Mouse (Mus musculus): ENCODE results near the gene Pbld2. TPM values are rescaled to one million over a fixed set of nuclear protein-coding genes. Genes with fewer than 3 reads are reported as not detected.

Gene Pbld2
- polyA plus RNA-seq, 1 experiment from 2014 or later, result 0.55 TPM

DNA sequence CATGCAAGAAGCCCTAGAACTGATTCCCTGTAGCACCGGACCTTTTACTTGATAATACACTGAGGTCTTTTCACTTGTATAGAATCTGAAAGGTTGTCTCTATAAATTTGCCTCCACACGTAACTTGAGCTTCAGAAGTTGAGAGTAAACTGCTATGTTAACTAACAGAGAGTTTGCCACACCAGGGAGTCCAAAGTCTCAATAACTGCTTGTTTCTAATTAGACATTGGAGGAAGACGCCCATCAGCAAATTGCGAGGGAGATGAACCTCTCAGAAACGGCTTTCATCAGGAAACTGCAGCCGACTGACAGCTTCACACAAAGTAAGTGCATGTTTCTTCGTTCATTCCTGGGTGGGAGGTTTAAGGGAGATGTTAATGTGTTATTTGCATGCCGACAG, 41.4 kb downstream of the Pbld2 start:
- Histone ChIP-seq H3K9me3 (no peaks in the 10 kb centered on the region), H3K9ac (no peak overlapping the region), H3K4me2 (no peak overlapping the region), H3K27me3 (replicated peaks) (peaks cover 4% of the 10 kb centered on the region; the same call in 1 of the 2 replicates), H3K4me3 (no peak overlapping the region), H3K36me3 (no peaks in the 10 kb centered on the region), H3K27ac (replicated peaks) (no peak overlapping the region), H3K4me1 (peaks cover 2% of the 10 kb centered on the region; the same call in 1 of the 2 replicates)
- no peak for ATAC-seq (ENCODE audit: extremely low read depth, insufficient number of reproducible peaks, low FRiP score, low TSS enrichment)
- 55% methylated on average over 8 of the region's 8 CpGs for WGBS

GRCm38 (mm10) chr10:63065988-63066387, 41.9 kb downstream of the Pbld2 start:
- Histone ChIP-seq H3K9ac (no peak overlapping the region), H3K36me3 (no peaks in the 10 kb centered on the region), H3K4me3 (no peak overlapping the region), H3K9me3 (no peaks in the 10 kb centered on the region), H3K4me2 (no peak overlapping the region), H3K4me1 (no peaks in the 10 kb centered on the region), H3K27me3 (replicated peaks) (peaks cover 4% of the 10 kb centered on the region; the same call in 1 of the 2 replicates), H3K27ac (replicated peaks) (no peak overlapping the region)
- WGBS, result 12% methylated on average over 5 of the region's 5 CpGs
- ATAC-seq (ENCODE audit: extremely low read depth, insufficient number of reproducible peaks, low FRiP score, low TSS enrichment), result no peak

DNA sequence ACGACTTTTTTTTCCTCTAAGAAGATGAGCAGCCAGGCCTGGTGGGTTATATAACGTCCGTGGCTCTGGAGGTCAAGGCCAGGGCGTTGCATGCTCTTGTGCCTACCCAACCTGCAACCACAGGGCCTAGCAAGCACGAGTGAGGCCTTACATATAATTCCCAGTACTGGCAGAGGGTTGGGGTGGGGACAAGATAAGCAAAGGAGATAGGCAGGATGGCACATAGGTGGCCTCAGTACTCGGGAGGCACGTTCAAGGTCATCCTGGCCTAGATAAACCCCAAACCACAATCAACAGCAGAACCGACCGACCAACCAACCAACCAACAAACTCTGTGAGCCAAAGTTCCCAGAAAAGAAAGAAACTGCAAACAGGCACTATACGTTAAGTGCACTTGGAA, 62.2 kb downstream of the Pbld2 start:
- peaks cover 20% of the 10 kb centered on the region for H3K27me3 ChIP-seq (replicated peaks)
- no peak overlapping the region for H3K4me3 ChIP-seq
- 63% methylated on average over 10 of the region's 10 CpGs for WGBS
- H3K4me1 ChIP-seq, result peaks cover 18% of the 10 kb centered on the region
- no peak for ATAC-seq (ENCODE audit: extremely low read depth, insufficient number of reproducible peaks, low FRiP score, low TSS enrichment)
- H3K9ac ChIP-seq, result no peak overlapping the region
- no peak overlapping the region for H3K27ac ChIP-seq (replicated peaks)
- no peaks in the 10 kb centered on the region for H3K36me3 ChIP-seq
- H3K9me3 ChIP-seq, result no peaks in the 10 kb centered on the region
- H3K4me2 ChIP-seq, result no peak overlapping the region

DNA sequence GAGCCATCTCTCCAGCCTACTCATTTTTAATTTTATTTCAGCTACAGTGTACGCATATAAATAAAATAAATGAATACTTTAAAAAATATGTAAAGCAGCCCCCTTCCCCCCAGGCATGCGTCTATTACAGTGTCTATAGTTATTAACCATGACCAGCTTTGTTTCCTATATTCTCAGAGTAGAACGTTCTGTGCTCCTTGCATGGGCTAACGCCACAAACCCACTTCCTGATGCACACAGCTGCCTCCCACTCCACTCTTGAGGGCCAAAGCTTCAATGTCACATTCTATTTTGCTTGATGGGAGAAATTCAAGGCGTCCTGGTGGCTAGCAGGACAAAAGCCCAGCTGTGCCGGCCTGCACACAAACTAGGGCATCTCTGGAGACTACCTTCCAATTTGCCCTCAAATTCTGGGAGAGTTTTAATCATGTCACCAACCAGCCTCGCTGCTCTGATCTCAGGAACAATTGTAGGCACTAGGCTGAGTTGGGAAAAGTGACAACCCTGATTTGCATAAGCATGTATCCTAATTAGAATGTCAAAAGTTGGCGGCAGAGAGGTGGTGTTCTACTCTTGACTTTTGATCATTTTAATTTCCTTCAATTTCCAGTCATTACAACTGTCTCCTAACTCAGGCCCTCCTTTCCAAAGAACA, 65.1 kb downstream of the Pbld2 start:
- peaks cover 26% of the 10 kb centered on the region for H3K27me3 ChIP-seq (replicated peaks)
- no peaks in the 10 kb centered on the region for H3K9me3 ChIP-seq
- peak overlapping the region; percentile 72 for H3K9ac ChIP-seq
- peak overlapping the region; percentile 48 for H3K4me3 ChIP-seq
- H3K36me3 ChIP-seq, result no peaks in the 10 kb centered on the region
- peak overlapping the region; percentile 73 for H3K4me2 ChIP-seq
- 38% methylated on average over 8 of the region's 8 CpGs for WGBS
- H3K4me1 ChIP-seq, result peaks cover 18% of the 10 kb centered on the region
- H3K27ac ChIP-seq (replicated peaks), result no peak overlapping the region
- ATAC-seq (ENCODE audit: extremely low read depth, insufficient number of reproducible peaks, low FRiP score, low TSS enrichment), result no peak

DNA sequence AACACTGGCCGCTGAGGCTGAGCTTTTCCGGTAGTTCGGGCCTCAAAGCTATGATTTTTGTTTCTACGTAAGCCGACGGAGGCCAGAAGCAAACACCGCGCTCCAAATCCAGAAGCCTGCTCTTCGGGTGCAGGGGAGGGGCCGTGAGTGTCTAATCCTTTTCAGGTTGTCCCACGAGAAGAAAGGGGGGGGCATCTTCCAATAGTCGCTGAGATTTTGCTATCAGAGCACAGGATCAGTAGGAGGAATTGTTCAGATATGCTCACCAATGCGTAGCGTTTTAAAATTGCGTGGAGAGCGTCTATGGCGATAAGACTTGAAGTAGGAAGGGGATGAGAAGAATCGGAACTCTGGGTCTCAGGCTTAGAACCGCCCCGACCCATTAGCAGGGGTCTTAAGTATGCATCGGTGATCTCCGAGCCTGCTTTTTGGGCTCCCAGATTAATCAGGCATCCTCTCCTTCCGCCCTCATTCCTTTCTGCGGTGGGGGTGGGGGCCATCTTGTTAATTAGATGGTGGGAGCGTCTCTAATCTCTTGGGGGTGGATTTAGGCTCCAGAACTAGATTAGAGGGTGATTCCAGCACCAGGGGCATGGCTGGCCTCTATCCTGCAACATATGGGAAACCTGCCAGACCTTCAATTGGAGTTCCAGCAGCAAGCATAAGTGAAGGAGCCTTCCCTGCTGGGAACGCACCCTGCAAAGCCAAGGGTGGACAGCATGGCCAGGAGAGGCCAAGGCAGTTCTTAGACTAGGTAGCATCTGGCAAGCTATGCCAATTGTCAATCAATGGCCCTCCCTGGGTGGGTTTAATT, 65.8 kb downstream of the Pbld2 start:
- Histone ChIP-seq H3K36me3 (no peaks in the 10 kb centered on the region), H3K9me3 (no peaks in the 10 kb centered on the region), H3K27me3 (replicated peaks) (peaks cover 26% of the 10 kb centered on the region), H3K4me3 (peak overlapping the region; percentile 48), H3K4me1 (peaks cover 13% of the 10 kb centered on the region), H3K9ac (peak overlapping the region; percentile 72), H3K27ac (replicated peaks) (no peak overlapping the region), H3K4me2 (peak overlapping the region; percentile 73)
- no peak for ATAC-seq (ENCODE audit: extremely low read depth, insufficient number of reproducible peaks, low FRiP score, low TSS enrichment)
- WGBS, result 6% methylated on average over 26 of the region's 26 CpGs

GRCm38 (mm10) chr10:63091915-63092314, 67.8 kb downstream of the Pbld2 start:
- Histone ChIP-seq H3K4me3 (no peak overlapping the region), H3K36me3 (no peaks in the 10 kb centered on the region), H3K9ac (no peak overlapping the region), H3K27ac (replicated peaks) (no peak overlapping the region), H3K4me2 (no peak overlapping the region), H3K4me1 (peaks cover 13% of the 10 kb centered on the region), H3K27me3 (replicated peaks) (peaks cover 28% of the 10 kb centered on the region), H3K9me3 (no peaks in the 10 kb centered on the region)
- 77% methylated on average over 7 of the region's 7 CpGs for WGBS
- no peak for ATAC-seq (ENCODE audit: extremely low read depth, insufficient number of reproducible peaks, low FRiP score, low TSS enrichment)

GRCm38 (mm10) chr10:63092616-63093550, 68.8 kb downstream of the Pbld2 start:
- ATAC-seq (ENCODE audit: extremely low read depth, insufficient number of reproducible peaks, low FRiP score, low TSS enrichment), result no peak
- WGBS, result 65% methylated on average over 10 of the region's 10 CpGs
- peaks cover 36% of the 10 kb centered on the region for H3K27me3 ChIP-seq (replicated peaks)
- H3K9ac ChIP-seq, result no peak overlapping the region
- peaks cover 13% of the 10 kb centered on the region for H3K4me1 ChIP-seq
- no peak overlapping the region for H3K4me3 ChIP-seq
- H3K36me3 ChIP-seq, result no peaks in the 10 kb centered on the region
- no peak overlapping the region for H3K4me2 ChIP-seq
- no peak overlapping the region for H3K27ac ChIP-seq (replicated peaks)
- H3K9me3 ChIP-seq, result no peaks in the 10 kb centered on the region

GRCm38 (mm10) chr10:63096757-63097156, 72.6 kb downstream of the Pbld2 start:
- Histone ChIP-seq H3K4me3 (no peak overlapping the region), H3K4me1 (peaks cover 11% of the 10 kb centered on the region), H3K9me3 (no peaks in the 10 kb centered on the region), H3K9ac (no peak overlapping the region), H3K4me2 (no peak overlapping the region), H3K36me3 (no peaks in the 10 kb centered on the region), H3K27ac (replicated peaks) (no peak overlapping the region), H3K27me3 (replicated peaks) (peaks cover 54% of the 10 kb centered on the region)
- no peak for ATAC-seq (ENCODE audit: extremely low read depth, insufficient number of reproducible peaks, low FRiP score, low TSS enrichment)
- WGBS, result 66% methylated on average over 2 of the region's 2 CpGs

DNA sequence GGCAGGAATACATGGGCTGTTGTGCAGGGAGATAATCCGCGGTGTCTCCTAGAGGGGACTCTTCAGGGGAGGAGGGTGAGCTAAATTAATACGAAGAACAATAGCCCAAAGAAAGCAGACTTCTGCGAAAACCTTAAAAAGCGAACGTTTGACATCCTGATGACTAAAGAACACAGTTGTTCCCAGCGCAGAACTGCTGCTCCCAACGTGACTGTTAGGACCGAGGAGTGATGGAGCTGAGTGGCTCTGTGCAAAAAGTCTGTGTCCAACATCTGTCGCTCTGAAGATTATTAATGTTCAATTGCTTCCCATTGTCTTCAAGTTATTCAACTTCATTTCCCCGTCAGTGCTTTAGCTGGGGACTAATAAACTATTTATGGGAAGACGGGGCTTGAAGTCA, 74.1 kb downstream of the Pbld2 start:
- Histone ChIP-seq H3K9me3 (no peaks in the 10 kb centered on the region), H3K27ac (replicated peaks) (no peak overlapping the region), H3K27me3 (replicated peaks) (peaks cover 53% of the 10 kb centered on the region), H3K4me3 (no peak overlapping the region), H3K36me3 (no peaks in the 10 kb centered on the region), H3K4me1 (peaks cover 11% of the 10 kb centered on the region), H3K9ac (no peak overlapping the region), H3K4me2 (no peak overlapping the region)
- 71% methylated on average over 12 of the region's 12 CpGs for WGBS
- no peak for ATAC-seq (ENCODE audit: extremely low read depth, insufficient number of reproducible peaks, low FRiP score, low TSS enrichment)

DNA sequence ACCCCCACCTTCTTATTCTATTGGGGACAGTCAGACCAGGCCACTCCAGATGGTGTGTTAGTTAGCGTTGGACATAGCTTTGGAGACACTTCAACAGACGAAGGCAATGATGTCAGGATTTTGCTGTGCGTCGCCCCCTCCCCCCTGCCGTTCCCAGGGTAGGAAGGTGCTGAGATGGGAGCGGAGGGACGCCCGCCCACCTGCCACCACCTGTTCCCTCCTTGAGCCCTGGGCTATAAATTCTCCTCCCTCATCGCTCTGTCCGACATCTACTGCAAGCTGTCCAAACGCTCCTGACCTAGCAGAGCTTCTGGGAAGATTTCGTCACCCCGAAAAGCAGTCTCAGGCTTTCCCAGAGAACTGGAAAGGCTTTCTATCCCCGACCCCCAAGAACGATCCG, 75.4 kb downstream of the Pbld2 start, which contains the start of gene Atoh7:
Atoh7 (plus strand) TSS at position 131 of the 400 bp plus-strand sequence.
- peaks cover 11% of the 10 kb centered on the region for H3K4me1 ChIP-seq
- H3K36me3 ChIP-seq, result no peaks in the 10 kb centered on the region
- ATAC-seq (ENCODE audit: extremely low read depth, insufficient number of reproducible peaks, low FRiP score, low TSS enrichment), result no peak
- no peak within 1 kb of the TSS for H3K27ac ChIP-seq (replicated peaks)
- peaks cover 53% of the 10 kb centered on the region for H3K27me3 ChIP-seq (replicated peaks)
- H3K4me2 ChIP-seq, result peak within 1 kb of the TSS; percentile 97
- peak within 1 kb of the TSS; percentile 67 for H3K4me3 ChIP-seq
- peak within 1 kb of the TSS; percentile 81 for H3K9ac ChIP-seq
- 6% methylated on average over 16 of the region's 16 CpGs for WGBS
- H3K9me3 ChIP-seq, result no peaks in the 10 kb centered on the region
